Mouse (Mus musculus): ENCODE data around the gene Syt7. TPM values are rescaled to one million over a fixed set of nuclear protein-coding genes. Genes with fewer than 3 reads are reported as not detected.

Gene Syt7
- polyA plus RNA-seq, 1 experiment: 173 TPM

GRCm38 (mm10) chr19:10497512-10498160, 108.7 kb downstream of the Syt7 start:
- H3K27ac ChIP-seq (ENCODE audit: insufficient read depth, low read length): no peak overlapping the region
- no peaks in the 10 kb centered on the region for H3K27me3 ChIP-seq (ENCODE audit: control insufficient read depth, insufficient read depth, low read length)
- TF ChIP-seq POLR2A (IDR thresholded peaks at IDR 0.05; ENCODE audit: borderline replicate concordance, insufficient read depth, low read length) (no peak), CTCF (IDR thresholded peaks at IDR 0.05; ENCODE audit: borderline replicate concordance, insufficient read depth, low read depth, low read length) (no peak)
- no peak for DNase-seq
- WGBS: 61% methylated on average over 8 of the region's 8 CpGs
- no peak overlapping the region for H3K4me3 ChIP-seq (replicated peaks; ENCODE audit: insufficient read depth, low read depth, low read length)
- peaks cover 3% of the 10 kb centered on the region; the same call in 1 of the 2 replicates for H3K4me1 ChIP-seq (ENCODE audit: control insufficient read depth, insufficient read depth, low read length)

GRCm38 (mm10) chr19:10500581-10500980, 111.7 kb downstream of the Syt7 start:
- no peak for DNase-seq
- H3K27me3 ChIP-seq (ENCODE audit: control insufficient read depth, insufficient read depth, low read length): no peaks in the 10 kb centered on the region
- no peak overlapping the region for H3K4me3 ChIP-seq (replicated peaks; ENCODE audit: insufficient read depth, low read depth, low read length)
- TF ChIP-seq CTCF (IDR thresholded peaks at IDR 0.05; ENCODE audit: borderline replicate concordance, insufficient read depth, low read depth, low read length): no peak
- no peak for TF ChIP-seq POLR2A (IDR thresholded peaks at IDR 0.05; ENCODE audit: borderline replicate concordance, insufficient read depth, low read length)
- no peak overlapping the region for H3K27ac ChIP-seq (ENCODE audit: insufficient read depth, low read length)
- peaks cover 3% of the 10 kb centered on the region; the same call in 1 of the 2 replicates for H3K4me1 ChIP-seq (ENCODE audit: control insufficient read depth, insufficient read depth, low read length)
- WGBS: 79% methylated on average over 8 of the region's 8 CpGs

GRCm38 (mm10) chr19:10502571-10502970, 113.7 kb downstream of the Syt7 start:
- no peak for TF ChIP-seq POLR2A (IDR thresholded peaks at IDR 0.05; ENCODE audit: borderline replicate concordance, insufficient read depth, low read length)
- TF ChIP-seq CTCF (IDR thresholded peaks at IDR 0.05; ENCODE audit: borderline replicate concordance, insufficient read depth, low read depth, low read length): peak; percentile 86
- Histone ChIP-seq H3K4me3 (replicated peaks; ENCODE audit: insufficient read depth, low read depth, low read length) (no peak overlapping the region), H3K27ac (ENCODE audit: insufficient read depth, low read length) (no peak overlapping the region), H3K27me3 (ENCODE audit: control insufficient read depth, insufficient read depth, low read length) (no peaks in the 10 kb centered on the region), H3K4me1 (ENCODE audit: control insufficient read depth, insufficient read depth, low read length) (peaks cover 3% of the 10 kb centered on the region; the same call in 1 of the 2 replicates)
- DNase-seq: peak; percentile 29 to 44
- 3% methylated on average over 4 of the region's 4 CpGs for WGBS

Other genes starting within 250 kb of the Syt7 start
- gene Fads1, start 206.2 kb upstream of the Syt7 start, polyA plus RNA-seq (2012; rRNA removed): 141 and 161 TPM in 2 replicates
- 59.2 and 65.5 TPM in 2 replicates for gene Tmem258, start 185.1 kb upstream of the Syt7 start, polyA plus RNA-seq (2012; rRNA removed)
- 19.9 and 20.2 TPM in 2 replicates for gene Fen1, start 184.9 kb upstream of the Syt7 start, polyA plus RNA-seq (2012; rRNA removed)
- gene Myrf, start 148.3 kb upstream of the Syt7 start, polyA plus RNA-seq (2012; rRNA removed): 35.0 and 43.1 TPM in 2 replicates
- 53.4 and 59.5 TPM in 2 replicates for gene Dagla, start 84.2 kb upstream of the Syt7 start, polyA plus RNA-seq (2012; rRNA removed)
- 0.54 and 0.57 TPM in 2 replicates for gene Lrrc10b, start 68.4 kb downstream of the Syt7 start, polyA plus RNA-seq (2012; rRNA removed)
- gene Ppp1r32, start 93.8 kb downstream of the Syt7 start, polyA plus RNA-seq (2012; rRNA removed): 1.3 and 1.8 TPM in 2 replicates
- gene Cpsf7, start 136.2 kb downstream of the Syt7 start, polyA plus RNA-seq (2012; rRNA removed): 91.9 and 94.7 TPM in 2 replicates
- 60.4 and 61.5 TPM in 2 replicates for gene Sdhaf2, start 137.1 kb downstream of the Syt7 start, polyA plus RNA-seq (2012; rRNA removed)
- gene Tmem216, start 167.1 kb downstream of the Syt7 start, polyA plus RNA-seq (2012; rRNA removed): 20.8 and 22.4 TPM in 2 replicates
- gene Cyb561a3, start 188.1 kb downstream of the Syt7 start, polyA plus RNA-seq (2012; rRNA removed): 11.7 and 12.0 TPM in 2 replicates
- 13.0 and 15.0 TPM in 2 replicates for gene Tmem138, start 188.3 kb downstream of the Syt7 start, polyA plus RNA-seq (2012; rRNA removed)
- gene Ddb1, start 216.2 kb downstream of the Syt7 start, polyA plus RNA-seq (2012; rRNA removed): 148 and 150 TPM in 2 replicates
- gene Tkfc, start 216.6 kb downstream of the Syt7 start, polyA plus RNA-seq (2012; rRNA removed): 12.2 and 14.4 TPM in 2 replicates
- 0.20 and 0.21 TPM in 2 replicates for gene Vwce, start 245.1 kb downstream of the Syt7 start, polyA plus RNA-seq (2012; rRNA removed)